Mouse (Mus musculus) adrenal gland, postnatal 25 days (tissue): Measurements from ENCODE around the gene Mrtfb. TPM values are rescaled to one million over a fixed set of nuclear protein-coding genes. Genes with fewer than 3 reads are reported as not detected.

Experiments
- DNase-seq: peaks from one replicate; pipeline ENCODE4 v3.0.0; 2021; ENCODE audit warnings: mixed read lengths
- microRNA-seq, 2 experiments: library from miRNA; unstranded; fragments of <30 nt; microRNA quantifications; one replicate each; pipeline ENCODE4 v1.2.0; 2021
- total RNA-seq: library from RNA; stranded (reverse); gene quantifications from 2 replicates; pipeline ENCODE4 v1.2.3, GENCODE M21; 2021

Mrtfb gene
- total RNA-seq, 1 experiment from 2014 or later: 49.1 TPM

DNA sequence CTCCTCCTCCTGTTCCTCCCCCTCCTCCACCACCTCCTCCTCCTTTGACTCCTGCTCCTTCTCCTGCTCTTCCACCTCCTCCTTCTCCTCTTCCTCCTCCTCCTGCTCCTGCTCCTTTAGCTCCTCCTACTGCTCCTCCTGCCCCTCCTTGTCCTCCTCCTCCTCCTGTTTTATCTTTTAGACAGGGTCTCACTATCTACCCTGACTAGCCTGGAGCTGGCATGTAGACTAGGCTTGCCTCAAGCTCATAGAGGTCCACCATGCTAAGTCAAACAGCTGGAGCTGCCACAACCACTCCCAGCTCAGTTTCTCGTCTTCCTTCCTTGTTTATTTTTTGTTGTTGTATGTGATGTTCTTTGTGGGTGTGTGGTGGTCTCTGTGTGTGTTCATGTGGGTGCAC, 187.5 kb downstream of the Mrtfb start:
- DNase-seq: no peak

DNA sequence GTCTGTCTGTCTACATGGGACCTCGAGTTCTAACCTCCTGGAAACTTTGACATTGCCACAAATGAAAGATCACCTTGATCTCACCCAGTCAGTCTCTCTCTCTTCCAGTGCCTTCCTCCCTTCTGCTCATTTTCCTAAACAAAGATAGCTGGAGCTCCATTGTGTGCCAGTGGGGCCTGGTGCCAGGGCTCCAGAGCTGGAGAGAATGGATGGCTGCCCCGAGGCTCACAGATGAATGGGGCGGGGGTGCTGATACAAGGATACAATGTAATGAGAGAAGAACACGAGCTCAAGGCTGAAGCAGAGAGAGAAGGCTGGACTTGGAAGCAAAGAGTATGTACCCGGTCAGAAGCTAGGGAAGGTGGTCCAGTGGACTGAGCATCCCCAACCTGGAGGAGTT, 189.2 kb downstream of the Mrtfb start:
- DNase-seq: no peak

DNA sequence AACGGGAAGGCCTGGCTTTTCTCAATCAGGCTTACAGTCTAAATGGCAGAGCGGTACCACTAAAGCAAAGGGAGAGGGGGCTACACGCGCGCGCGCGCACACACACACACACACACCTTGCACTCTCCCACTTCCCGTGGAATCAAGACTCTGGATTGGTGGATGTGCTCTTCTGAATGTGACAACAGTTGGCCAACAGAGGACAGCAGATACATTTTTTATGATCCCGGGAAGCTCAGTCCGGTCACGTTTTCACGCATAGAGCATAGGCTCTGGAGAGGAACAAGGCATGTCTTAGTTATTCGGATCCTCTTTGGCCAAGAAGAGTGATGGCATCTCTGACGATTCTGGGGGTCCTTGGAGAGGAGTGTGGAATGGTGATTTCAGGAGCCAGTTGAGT, 190.2 kb downstream of the Mrtfb start:
- DNase-seq: no peak

DNA sequence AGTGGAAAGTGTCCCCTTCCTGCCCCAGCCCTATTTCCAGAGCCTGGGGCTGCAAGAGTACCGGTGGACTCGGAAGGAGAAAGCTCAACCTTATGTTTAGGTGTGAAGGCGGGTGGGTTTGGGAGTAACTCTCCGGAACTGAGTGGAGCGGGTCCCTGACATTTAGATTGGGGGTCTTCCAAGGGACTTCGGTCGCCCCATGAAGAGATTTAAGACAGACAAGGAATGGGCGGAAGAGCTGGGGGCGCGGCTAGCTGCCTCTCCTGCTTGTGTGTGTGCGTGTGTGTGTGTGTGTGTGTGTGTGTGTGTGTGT, 190.6 kb downstream of the Mrtfb start:
- DNase-seq: no peak

DNA sequence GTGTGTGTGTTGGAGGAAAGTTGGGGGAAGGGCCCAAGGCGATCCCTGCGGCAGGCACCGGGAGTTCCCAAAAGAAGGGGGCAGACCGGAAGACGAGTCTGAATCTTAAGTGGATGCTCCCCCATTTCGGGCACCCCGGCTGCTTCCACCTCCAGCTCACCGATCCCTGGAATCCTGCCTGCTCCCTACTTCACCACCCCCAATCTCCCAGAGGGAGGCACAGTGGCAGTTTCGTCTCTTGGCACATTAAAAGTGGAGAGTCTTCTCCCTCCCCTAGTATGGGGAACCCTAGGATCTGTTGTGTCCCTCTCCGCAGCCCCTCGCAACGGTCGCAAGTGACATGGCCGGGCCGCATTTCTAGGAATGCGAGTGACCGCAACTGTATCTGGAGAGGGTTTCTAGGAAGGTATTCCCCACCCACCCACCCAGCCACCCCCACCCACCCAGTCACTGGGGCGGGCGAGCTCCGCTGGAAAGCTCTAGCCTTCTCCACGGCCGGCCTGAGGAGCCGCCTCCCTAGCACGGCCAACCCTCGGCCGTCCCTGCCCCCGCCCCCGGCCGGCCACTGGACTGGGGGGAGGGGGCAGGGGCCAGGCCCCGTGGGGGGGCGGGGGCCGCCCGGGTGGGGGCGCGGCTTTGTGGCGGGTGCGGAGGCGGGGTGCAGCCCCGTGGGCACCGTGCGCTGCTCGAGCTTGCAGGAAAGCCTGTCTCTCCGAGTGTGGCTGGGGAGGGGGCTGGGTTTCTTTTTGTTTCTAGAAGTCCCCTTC, 191.2 kb downstream of the Mrtfb start:
- peak; percentile 68 for DNase-seq

DNA sequence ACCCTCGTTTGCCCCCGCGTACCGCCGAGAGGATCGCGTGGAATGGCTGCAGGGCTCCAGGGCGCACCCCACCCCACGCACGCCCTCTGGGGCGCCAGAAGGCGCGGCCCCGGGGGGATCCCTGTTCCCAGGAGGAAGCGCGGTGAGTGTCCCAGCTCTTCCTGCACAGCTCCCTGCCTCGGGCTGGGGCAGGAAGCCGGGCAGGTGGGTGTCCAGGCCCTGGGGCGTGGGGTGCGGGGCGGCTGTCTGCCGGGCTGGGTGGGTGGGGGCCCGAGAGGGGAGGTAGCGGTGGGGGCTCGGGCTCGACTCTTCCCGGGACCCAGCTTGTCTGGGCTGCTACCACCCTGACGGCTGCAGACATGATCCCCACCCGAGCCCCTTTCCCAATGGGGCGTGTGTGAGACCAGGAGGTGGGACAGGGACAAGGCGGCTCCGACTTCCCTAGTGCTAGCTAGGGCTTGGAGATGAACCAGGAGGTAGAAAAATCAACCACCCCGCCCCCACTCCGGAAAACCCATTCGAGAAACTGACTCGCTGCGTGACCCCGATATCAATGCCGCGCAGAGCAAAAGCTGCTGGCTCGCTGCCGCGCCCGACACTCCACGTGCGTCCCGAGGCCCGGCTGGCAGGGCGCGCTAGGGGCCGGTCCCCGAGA, 191.9 kb downstream of the Mrtfb start:
- DNase-seq: peak; percentile 67

DNA sequence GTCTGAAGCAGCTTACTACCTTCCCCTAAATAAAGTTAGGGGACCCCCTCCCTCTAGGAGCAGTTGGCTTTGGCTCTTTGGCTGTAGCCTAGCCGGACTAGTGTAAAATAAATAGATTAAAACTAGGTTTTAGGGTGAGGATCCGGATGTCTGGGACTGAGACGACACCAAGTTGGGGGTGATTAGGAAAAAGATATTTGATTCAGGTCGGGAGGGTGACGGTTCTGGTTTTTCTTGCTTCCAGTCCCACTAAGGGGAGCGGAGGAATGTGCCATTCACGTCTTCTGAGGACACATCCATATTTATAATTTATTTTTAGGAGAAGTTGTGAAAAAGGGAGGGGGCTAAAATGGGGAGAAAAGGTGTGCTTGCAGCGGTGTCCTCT, 192.4 kb downstream of the Mrtfb start:
- DNase-seq: no peak

DNA sequence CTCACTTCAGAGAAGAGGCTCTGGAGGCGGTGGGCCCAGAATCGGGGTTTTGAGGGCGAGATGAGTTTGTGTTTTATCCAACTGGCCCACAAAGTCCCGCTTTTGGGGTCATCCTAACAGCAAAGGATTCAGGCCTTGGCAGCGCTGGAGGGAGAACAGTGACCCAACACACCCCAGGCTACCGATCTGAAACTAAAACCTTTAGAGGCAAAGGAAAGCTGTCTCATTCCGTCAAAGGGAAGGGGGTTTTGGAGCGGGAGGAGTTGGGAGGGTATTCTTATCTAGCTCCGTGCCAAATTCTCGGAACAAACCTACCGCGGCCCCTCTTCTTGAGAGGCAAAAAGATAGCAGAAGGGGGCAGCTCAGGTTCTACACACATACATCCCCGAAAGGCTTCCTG, 193.2 kb downstream of the Mrtfb start:
- DNase-seq: no peak

DNA sequence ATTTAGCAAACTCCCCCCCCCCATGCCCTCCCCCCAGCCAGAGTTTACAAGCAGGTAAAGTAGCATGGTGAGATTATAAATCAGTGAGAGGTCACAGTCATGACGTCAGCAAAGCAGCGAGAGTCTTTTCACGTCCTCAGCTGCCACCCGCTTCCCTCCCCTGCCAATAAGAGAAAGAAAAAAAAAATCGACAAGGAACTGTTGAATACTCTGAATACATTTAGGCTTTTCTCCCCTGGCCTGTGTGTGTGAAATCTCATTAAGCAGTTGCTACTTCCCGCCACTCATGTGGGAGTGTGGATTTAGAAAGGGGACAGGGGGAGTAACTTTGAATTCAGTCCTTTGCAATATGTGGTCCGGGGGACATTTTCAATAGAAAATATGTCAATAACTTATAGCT, 194.6 kb downstream of the Mrtfb start:
- no peak for DNase-seq

DNA sequence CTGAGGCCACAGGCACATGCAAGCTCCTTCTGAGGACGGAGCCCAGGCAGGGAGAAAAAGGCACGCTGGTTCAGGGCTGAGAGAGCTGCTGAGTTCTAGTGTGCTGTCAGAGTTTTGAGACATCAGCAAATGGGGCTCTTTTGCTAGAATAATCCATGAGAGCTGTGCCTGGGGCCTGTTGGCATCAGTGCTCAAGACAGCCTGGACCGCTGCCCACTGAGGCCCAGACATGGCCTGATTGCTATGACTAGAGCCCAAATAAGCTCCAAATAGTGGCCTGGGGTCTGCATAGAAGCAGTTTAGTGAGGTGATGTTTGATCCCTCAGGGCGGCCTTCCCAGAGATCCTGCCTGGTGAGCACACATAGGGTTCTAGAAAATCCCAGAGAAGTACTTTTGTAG, 195.7 kb downstream of the Mrtfb start:
- peak; percentile 26 for DNase-seq

DNA sequence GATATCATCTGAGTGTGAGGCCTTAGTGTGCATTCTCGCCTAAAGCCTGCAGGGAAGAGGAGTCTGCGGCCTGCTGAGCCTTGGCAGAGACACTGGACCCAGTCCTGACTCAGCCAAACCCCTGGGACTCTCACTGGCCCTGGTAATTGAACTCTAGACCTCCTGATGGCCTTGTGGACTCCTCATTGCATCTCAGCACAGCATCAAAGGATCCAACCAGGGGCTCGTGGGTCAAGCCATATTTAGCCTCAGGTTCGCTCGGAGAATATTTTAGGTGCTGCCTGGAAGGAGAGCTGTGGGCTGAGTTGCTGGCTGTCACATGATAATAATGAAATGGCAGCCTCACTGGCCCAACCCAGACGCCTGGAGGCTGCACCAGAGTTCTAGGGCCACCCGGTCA, 196.4 kb downstream of the Mrtfb start:
- DNase-seq: no peak

DNA sequence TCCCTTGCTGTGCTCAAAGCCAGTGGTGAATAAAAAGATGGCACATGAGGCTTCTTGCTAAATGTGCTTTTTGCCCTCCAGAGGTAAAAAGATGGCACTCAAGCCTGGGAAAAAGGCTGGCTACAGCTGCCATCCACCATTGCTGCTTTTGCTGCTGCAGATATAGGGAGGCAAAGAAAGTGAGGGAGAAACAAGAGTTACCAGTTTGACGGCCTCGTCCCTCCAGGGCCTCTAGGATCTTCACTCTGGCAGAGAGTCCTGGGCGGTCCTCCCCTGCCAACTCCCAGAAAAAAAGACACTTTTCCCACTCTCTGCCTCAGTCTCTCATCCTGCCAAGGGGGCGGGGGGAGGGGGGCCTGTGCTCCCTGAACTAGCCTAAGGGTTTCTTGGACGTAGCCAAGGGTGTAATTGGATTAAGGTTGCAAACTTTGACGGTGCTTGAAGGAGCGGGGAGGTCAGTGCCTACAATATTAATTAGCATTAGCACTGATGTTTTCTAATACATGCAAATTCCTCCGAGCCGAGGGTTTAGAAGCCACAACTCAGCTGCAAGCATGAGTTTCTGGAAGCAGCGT, 197.8 kb downstream of the Mrtfb start:
- DNase-seq: no peak

DNA sequence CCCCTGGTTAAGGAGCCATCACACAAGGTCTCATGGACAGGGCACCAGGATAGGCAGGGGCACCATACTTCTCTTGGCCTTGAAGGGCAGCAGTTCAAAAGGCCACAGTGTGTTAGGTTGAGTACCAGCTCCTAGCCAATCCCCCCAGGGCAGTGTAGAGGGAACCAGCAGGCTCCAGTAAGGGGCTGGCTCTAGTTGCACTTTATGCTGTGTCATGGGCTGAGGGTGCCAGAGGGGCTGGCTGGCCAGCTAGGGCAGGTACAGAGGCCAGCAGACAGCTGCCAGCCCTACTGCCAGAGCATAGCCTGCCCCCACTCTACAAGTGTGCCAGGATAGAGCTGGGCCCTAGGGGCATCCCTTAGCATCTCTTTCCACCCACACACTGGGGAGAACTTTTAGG, 199.3 kb downstream of the Mrtfb start:
- peak; percentile 29 for DNase-seq

DNA sequence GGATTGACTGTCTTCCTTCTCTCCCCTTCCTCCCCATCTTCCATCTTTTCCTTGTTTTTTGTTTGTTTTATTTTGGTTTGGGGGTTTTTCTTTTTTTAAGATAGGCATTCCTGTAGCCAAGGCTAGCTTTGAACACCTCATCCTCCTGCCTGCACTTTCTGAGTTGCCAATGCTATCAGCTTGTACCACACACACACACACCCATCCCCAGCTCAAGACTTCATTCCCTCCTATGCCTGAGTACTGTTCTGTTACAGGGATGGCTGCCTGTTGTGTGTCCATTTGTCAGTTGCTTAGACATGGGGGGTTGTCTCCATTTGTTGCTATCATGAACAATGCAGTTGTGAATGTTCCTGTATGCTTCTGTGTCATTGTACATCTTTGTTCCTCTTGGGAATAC, 202.3 kb downstream of the Mrtfb start:
- DNase-seq: no peak

DNA sequence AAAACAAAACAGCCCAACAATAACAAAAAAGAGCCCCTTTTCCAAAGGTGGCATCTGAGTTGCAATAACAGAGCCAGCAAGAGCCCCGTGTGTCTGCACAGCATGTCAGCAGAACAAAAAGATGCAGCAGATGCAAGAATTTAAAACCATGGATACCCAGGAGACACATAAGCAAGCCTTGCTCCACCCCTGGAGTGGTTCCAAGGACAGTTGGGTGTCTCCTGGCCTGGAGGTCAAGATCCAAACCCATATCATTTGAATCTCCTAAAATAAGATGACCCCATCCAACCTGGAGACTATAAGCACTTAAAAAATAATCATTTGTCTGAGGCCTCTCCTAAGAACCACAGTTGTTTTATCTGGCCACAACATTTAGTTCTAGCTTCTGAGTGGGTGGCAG, 203.8 kb downstream of the Mrtfb start:
- no peak for DNase-seq

DNA sequence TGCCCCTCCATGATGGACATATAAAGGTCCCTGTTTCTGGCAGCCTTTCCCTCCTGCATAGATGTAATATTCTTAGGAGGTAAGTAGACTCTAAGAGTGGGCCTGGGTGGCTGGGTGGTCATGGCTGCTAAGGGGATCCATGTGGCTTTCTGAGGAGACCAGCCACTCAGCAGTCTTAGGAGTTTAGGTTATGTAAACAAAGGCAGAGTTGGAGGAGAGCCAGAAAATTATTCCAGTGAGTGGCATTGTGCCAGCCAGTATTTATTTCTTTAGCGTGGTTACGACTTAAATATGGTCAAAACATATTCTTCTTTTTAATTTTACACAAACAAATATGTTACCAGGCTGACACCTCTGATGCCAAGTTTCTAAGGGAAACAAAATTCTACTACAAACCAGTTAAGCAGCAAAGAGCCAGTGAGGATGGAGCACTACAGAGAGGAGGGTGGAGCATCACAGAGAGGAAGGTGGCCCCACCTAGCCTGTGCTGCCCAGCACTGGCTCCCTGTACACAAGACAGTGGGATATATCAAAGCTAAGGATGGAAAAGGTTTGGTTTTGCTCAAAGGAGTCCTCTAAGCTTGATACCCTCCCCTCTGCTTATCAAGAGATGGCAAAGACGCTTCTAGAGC, 204.6 kb downstream of the Mrtfb start:
- no peak for DNase-seq

DNA sequence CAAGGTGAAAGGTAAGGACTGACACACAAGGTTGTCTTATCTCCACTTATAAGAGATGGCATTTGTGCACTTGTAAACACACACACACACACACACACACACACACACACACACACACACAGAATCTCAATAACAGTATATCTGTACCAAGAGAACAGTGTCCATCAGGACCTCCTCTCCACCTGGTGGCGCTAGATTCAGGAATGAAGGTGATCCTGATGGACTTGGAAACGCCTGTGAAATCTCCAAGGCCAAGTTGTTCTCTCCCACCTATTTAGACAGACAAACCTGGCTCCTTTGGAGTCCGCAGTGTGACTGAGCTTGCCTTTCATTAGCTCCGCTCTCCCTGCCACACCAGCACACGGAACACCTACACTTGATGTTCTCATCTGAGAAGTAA, 208.4 kb downstream of the Mrtfb start:
- no peak for DNase-seq

Small RNA genes within 50 kb of the gene (microRNA-seq; reads per million reads assigned to microRNA genes)
- gene Mir193b: 255 to 439 reads per million in 2 experiments
- 5.3 to 7.5 reads per million in 2 experiments for gene Mir365-1

Other genes with a start within 250 kb of the Mrtfb start
- 18.9 and 23.0 TPM in 2 replicates for gene Ercc4, start 146.8 kb upstream of the Mrtfb start, total RNA-seq